Mouse (Mus musculus): ENCODE measurements around the gene Slfn8.
"Not testable (repeated sequence)": the region's sequence is repeated elsewhere in the genome, so short reads cannot be mapped to it uniquely, and the experiment has no call there.

Slfn8 gene

GRCm38 (mm10) chr11:82990612-82991385 is 29.8 kb downstream of the Slfn8 start:
- peak; percentile 54 for DNase-seq

- DNase-seq = peak; percentile 44
Observed at GRCm38 (mm10) chr11:82989357-82989756, 31.3 kb downstream of the Slfn8 start.

- DNase-seq = no peak
Observed at GRCm38 (mm10) chr11:82987621-82988020, 33.0 kb downstream of the Slfn8 start.

GRCm38 (mm10) chr11:82983193-82983592 is 37.4 kb downstream of the Slfn8 start:
- no peak for DNase-seq

GRCm38 (mm10) chr11:82982409-82982808 is 38.2 kb downstream of the Slfn8 start:
- DNase-seq = not testable (repeated sequence)

- peak; percentile 44 for DNase-seq
Observed at GRCm38 (mm10) chr11:82973916-82974315, 46.7 kb downstream of the Slfn8 start.

GRCm38 (mm10) chr11:82971590-82971974 is 49.0 kb downstream of the Slfn8 start:
- no peak for DNase-seq

- DNase-seq = peak; percentile 52
Observed at GRCm38 (mm10) chr11:82970712-82971589, 49.7 kb downstream of the Slfn8 start.

GRCm38 (mm10) chr11:82962215-82962614 is 58.4 kb downstream of the Slfn8 start:
- no peak for DNase-seq

- DNase-seq = no peak
Observed at GRCm38 (mm10) chr11:82961743-82962142, 58.9 kb downstream of the Slfn8 start.

GRCm38 (mm10) chr11:82959613-82960012 is 61.0 kb downstream of the Slfn8 start:
- DNase-seq = peak; percentile 66

- no peak for DNase-seq
Observed at GRCm38 (mm10) chr11:82956925-82957324, 63.7 kb downstream of the Slfn8 start.

GRCm38 (mm10) chr11:82954631-82955030 is 66.0 kb downstream of the Slfn8 start:
- no peak for DNase-seq

- DNase-seq = peak; percentile 29
Observed at GRCm38 (mm10) chr11:82952612-82953542, 67.7 kb downstream of the Slfn8 start.

All from lung, postnatal 10 days (tissue).